Mouse (Mus musculus) hindbrain, embryonic 11.5 days (tissue): ENCODE results near the gene Ccdc87. TPM values are rescaled to one million over a fixed set of nuclear protein-coding genes. Genes with fewer than 3 reads are reported as not detected.

Experiments
- ATAC-seq: fragments of 200-750 bp; cut with Nextera tagmentation; 2 replicates; pipeline ENCODE4 v1.8.0; 2017; ENCODE audit warnings: mild to moderate bottlenecking, moderate TSS enrichment, moderate library complexity; ENCODE audit not compliant: low FRiP score
- DNase-seq: peaks from one replicate; pipeline ENCODE4 v3.0.0-alpha.2; 2015; ENCODE audit warnings: low spot score
- H3K27ac ChIP-seq: fragments of 300-500 bp; sonication (generic); 2 replicates; pipeline ENCODE4 v1.5.1; 2014; ENCODE audit warnings: mild to moderate bottlenecking, low read depth, low read length
- H3K27me3 ChIP-seq: fragments of 300-500 bp; sonication (generic); 2 replicates; pipeline ENCODE4 v1.6.1; 2014; ENCODE audit warnings: mild to moderate bottlenecking, low read length, moderate library complexity, mixed read lengths; ENCODE audit not compliant: control insufficient read depth, insufficient read depth
- H3K36me3 ChIP-seq: fragments of 300-500 bp; sonication (generic); 2 replicates; pipeline ENCODE4 v1.6.1; 2014; ENCODE audit warnings: mild to moderate bottlenecking, low read length, moderate library complexity, mixed read lengths; ENCODE audit not compliant: control insufficient read depth, insufficient read depth
- H3K4me1 ChIP-seq: fragments of 300-500 bp; sonication (generic); replicated peaks from 2 replicates; pipeline ENCODE4 v1.6.1; 2014; ENCODE audit warnings: low read length, mixed read lengths; ENCODE audit not compliant: control insufficient read depth, insufficient read depth
- H3K4me2 ChIP-seq: fragments of 300-500 bp; sonication (generic); replicated peaks from 2 replicates; pipeline ENCODE4 v1.6.1; 2014; ENCODE audit warnings: mild to moderate bottlenecking, low read depth, low read length
- H3K4me3 ChIP-seq: fragments of 300-500 bp; sonication (generic); 2 replicates; pipeline ENCODE4 v1.5.1; 2014; ENCODE audit warnings: low read depth, low read length
- H3K9ac ChIP-seq: fragments of 300-500 bp; sonication (generic); 2 replicates; pipeline ENCODE4 v1.6.1; 2014; ENCODE audit warnings: low read depth, low read length
- H3K9me3 ChIP-seq: fragments of 300-500 bp; sonication (generic); 2 replicates; pipeline ENCODE4 v1.6.1; 2016; ENCODE audit warnings: low read length; ENCODE audit not compliant: control insufficient read depth
- WGBS: fragments of 180-500 bp; shearing (Covaris S2); extraction: QIAGEN DNeasy Blood & Tissue Kit; methylation state at CpG from one replicate; pipeline ENCODE4 v1.1.7; 2014; 5-methylcytosine and 5-hydroxymethylcytosine counted together
- polyA plus RNA-seq: library from polyadenylated mRNA; unstranded; fragments of >200 nt; fragmentation: Nextera tagmentation; extraction: Ambion mirVana; gene quantifications from 2 replicates; pipeline ENCODE4 v1.2.1, GENCODE M21; 2014

The Ccdc87 gene
- polyA plus RNA-seq, result 0.33 and 0.34 TPM in 2 replicates

GRCm38 (mm10) chr19:4839149-4839548 is at the start of gene Ccdc87, which contains the start of gene Ccs:
Ccdc87 (plus strand) TSS chr19:4839366.
Ccs (minus strand) TSS chr19:4839332.
- no peaks in the 10 kb centered on the region for H3K36me3 ChIP-seq
- DNase-seq (peak; percentile 96), ATAC-seq (peak; percentile 98)
- under 1% methylated on average over 25 of the region's 25 CpGs for WGBS
- peaks cover 11% of the 10 kb centered on the region for H3K4me1 ChIP-seq
- H3K4me3 ChIP-seq, result peak within 1 kb of the TSS; percentile 55
- peaks cover 14% of the 10 kb centered on the region for H3K27me3 ChIP-seq
- no peaks in the 10 kb centered on the region for H3K9me3 ChIP-seq
- peak within 1 kb of the TSS; percentile 70 for H3K9ac ChIP-seq
- H3K27ac ChIP-seq, result no peak within 1 kb of the TSS
- H3K4me2 ChIP-seq, result peak within 1 kb of the TSS; percentile 94

- peak overlapping the region; percentile 68 for H3K4me2 ChIP-seq
- H3K27me3 ChIP-seq, result no peaks in the 10 kb centered on the region
- peaks cover 8% of the 10 kb centered on the region for H3K4me1 ChIP-seq
- H3K9me3 ChIP-seq, result no peaks in the 10 kb centered on the region
- H3K9ac ChIP-seq, result peak overlapping the region; percentile 71
- WGBS, result 2% methylated on average over 16 of the region's 16 CpGs
- peak overlapping the region; percentile 82 for H3K4me3 ChIP-seq
- H3K36me3 ChIP-seq, result no peaks in the 10 kb centered on the region
- H3K27ac ChIP-seq, result peak overlapping the region; percentile 54
- DNase-seq (no peak), ATAC-seq (peak; percentile 55)
Measured at GRCm38 (mm10) chr19:4793281-4793830, 45.8 kb upstream of the Ccdc87 start.

- Histone ChIP-seq H3K4me3 (peak within 1 kb of the TSS; percentile 82), H3K36me3 (no peaks in the 10 kb centered on the region), H3K27ac (peak within 1 kb of the TSS; percentile 54), H3K27me3 (no peaks in the 10 kb centered on the region), H3K9me3 (no peaks in the 10 kb centered on the region), H3K4me2 (peak within 1 kb of the TSS; percentile 68), H3K9ac (peak within 1 kb of the TSS; percentile 71), H3K4me1 (peaks cover 8% of the 10 kb centered on the region)
- ATAC-seq (peak; percentile 99), DNase-seq (peak; percentile 96)
- WGBS, result under 1% methylated on average over 31 of the region's 31 CpGs
Measured at GRCm38 (mm10) chr19:4793831-4794422, 45.2 kb upstream of the Ccdc87 start, which contains the start of gene Rbm4. Rbm4 (minus strand) TSS chr19:4793901.

DNA sequence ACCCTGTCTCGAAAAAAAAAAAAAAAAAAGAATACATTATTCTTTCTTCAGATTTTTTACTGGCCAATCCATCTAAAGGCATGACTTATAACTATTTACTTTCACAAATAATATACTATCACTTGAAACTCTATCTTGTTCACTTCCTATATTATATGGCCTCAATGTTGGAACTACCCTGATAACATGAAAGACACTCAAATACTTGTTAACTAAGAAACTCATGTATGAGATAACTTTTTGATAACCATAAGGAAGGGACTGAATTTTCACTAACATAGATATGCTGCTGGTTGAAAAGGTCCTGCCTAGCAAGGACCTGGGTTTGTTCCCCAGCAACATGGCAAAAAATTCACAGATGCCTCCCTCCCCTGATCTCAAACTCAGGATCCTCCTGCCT is 43.2 kb upstream of the Ccdc87 start:
- H3K9ac ChIP-seq, result no peak overlapping the region
- peaks cover under 1% of the 10 kb centered on the region for H3K36me3 ChIP-seq
- H3K27ac ChIP-seq, result no peak overlapping the region
- WGBS, result 71% methylated on average over 1 of the region's 1 CpGs
- no peak overlapping the region for H3K4me2 ChIP-seq
- peaks cover 6% of the 10 kb centered on the region for H3K4me1 ChIP-seq
- DNase-seq, result no peak
- H3K27me3 ChIP-seq, result no peaks in the 10 kb centered on the region
- H3K9me3 ChIP-seq, result no peaks in the 10 kb centered on the region
- ATAC-seq, result no peak
- H3K4me3 ChIP-seq, result no peak overlapping the region

- H3K4me1 ChIP-seq, result no peaks in the 10 kb centered on the region
- H3K27me3 ChIP-seq, result no peaks in the 10 kb centered on the region
- H3K9me3 ChIP-seq, result no peaks in the 10 kb centered on the region
- 98% methylated on average over 2 of the region's 2 CpGs for WGBS
- no peak for ATAC-seq
- no peak overlapping the region for H3K4me3 ChIP-seq
- no peak for DNase-seq
- no peak overlapping the region for H3K27ac ChIP-seq
- no peak overlapping the region for H3K4me2 ChIP-seq
- peaks cover 12% of the 10 kb centered on the region for H3K36me3 ChIP-seq
- H3K9ac ChIP-seq, result no peak overlapping the region
Measured at GRCm38 (mm10) chr19:4797846-4798245, 41.3 kb upstream of the Ccdc87 start.

GRCm38 (mm10) chr19:4799083-4799482 is 40.1 kb upstream of the Ccdc87 start:
- ATAC-seq (no peak), DNase-seq (no peak)
- Histone ChIP-seq H3K9me3 (no peaks in the 10 kb centered on the region), H3K4me1 (no peaks in the 10 kb centered on the region), H3K4me2 (no peak overlapping the region), H3K36me3 (peaks cover 12% of the 10 kb centered on the region), H3K4me3 (no peak overlapping the region), H3K27ac (no peak overlapping the region), H3K27me3 (no peaks in the 10 kb centered on the region), H3K9ac (no peak overlapping the region)
- WGBS, result 91% methylated on average over 5 of the region's 5 CpGs

DNA sequence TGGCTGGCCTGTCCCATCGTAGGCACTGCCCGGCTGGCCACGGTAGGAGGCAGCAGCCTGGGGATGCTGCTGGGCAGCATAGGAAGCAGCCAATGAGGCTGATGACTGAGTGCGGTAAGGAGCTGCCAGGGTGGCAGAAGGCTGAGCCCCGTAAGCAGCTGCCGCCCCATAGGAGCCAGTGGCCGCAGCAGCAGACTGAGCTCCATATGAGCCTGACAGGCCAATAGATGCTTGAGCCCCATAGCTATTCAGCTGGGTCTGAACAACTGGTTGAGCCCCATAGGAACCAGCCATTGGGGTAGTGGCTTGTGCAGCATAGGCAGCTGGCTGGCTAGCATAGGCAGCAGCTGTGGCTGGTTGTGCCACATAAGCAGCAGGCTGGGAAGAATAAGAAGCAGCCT is 36.5 kb upstream of the Ccdc87 start:
- ATAC-seq (no peak), DNase-seq (no peak)
- H3K9ac ChIP-seq, result no peak overlapping the region
- no peaks in the 10 kb centered on the region for H3K4me1 ChIP-seq
- H3K9me3 ChIP-seq, result no peaks in the 10 kb centered on the region
- no peaks in the 10 kb centered on the region for H3K27me3 ChIP-seq
- H3K36me3 ChIP-seq, result peaks cover 12% of the 10 kb centered on the region
- no peak overlapping the region for H3K27ac ChIP-seq
- WGBS, result 92% methylated on average over 7 of the region's 7 CpGs
- no peak overlapping the region for H3K4me2 ChIP-seq
- no peak overlapping the region for H3K4me3 ChIP-seq

- Histone ChIP-seq H3K4me3 (no peak overlapping the region), H3K36me3 (peaks cover 12% of the 10 kb centered on the region), H3K9ac (no peak overlapping the region), H3K4me2 (no peak overlapping the region), H3K9me3 (no peaks in the 10 kb centered on the region), H3K27me3 (no peaks in the 10 kb centered on the region), H3K4me1 (no peaks in the 10 kb centered on the region), H3K27ac (no peak overlapping the region)
- 78% methylated on average over 10 of the region's 10 CpGs for WGBS
- DNase-seq (no peak), ATAC-seq (no peak)
Measured at GRCm38 (mm10) chr19:4803283-4803682, 35.9 kb upstream of the Ccdc87 start.

DNA sequence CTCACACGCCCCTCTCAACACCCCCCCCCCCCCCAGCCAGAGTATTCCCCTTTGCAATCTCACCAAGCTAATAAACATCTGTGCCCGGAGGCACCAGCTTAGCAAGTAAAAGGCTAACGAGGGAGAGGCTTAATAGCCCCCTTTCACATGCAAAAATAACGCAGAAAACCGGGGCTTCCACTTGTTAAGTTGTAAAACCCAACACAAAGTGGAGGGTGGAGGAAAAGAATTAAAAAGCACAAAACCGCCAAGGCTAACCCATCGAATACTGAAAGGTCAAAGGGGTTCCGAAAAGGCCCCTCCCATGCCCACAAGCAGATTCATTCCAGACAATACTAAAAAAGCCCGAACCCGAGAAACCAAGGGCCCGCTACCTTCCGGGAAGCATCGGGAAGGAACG is 28.9 kb upstream of the Ccdc87 start:
- ATAC-seq (no peak), DNase-seq (no peak)
- no peaks in the 10 kb centered on the region for H3K27me3 ChIP-seq
- WGBS, result 0% methylated on average over 14 of the region's 14 CpGs
- H3K27ac ChIP-seq, result peak overlapping the region; percentile 86; the same call in 1 of the 2 replicates
- H3K4me2 ChIP-seq, result peak overlapping the region; percentile 85
- H3K9me3 ChIP-seq, result no peaks in the 10 kb centered on the region
- H3K36me3 ChIP-seq, result no peaks in the 10 kb centered on the region
- H3K9ac ChIP-seq, result peak overlapping the region; percentile 72
- H3K4me3 ChIP-seq, result peak overlapping the region; percentile 86
- H3K4me1 ChIP-seq, result no peaks in the 10 kb centered on the region
